Mouse (Mus musculus) forelimb bud, embryonic 11.5 days (tissue): ENCODE measurements around the gene Cnmd.
A peak's percentile ranks its signal among the peaks of the same experiment; 100 is the strongest.

Experiments
- DNase-seq: peaks from one replicate; pipeline ENCODE4 v3.0.0-alpha.2; 2012; ENCODE audit warnings: low read depth, low spot score

The Cnmd gene

GRCm38 (mm10) chr14:79645378-79645777, 16.6 kb downstream of the Cnmd start:
- no peak for DNase-seq

GRCm38 (mm10) chr14:79642063-79642462, 19.9 kb downstream of the Cnmd start:
- DNase-seq: no peak

- DNase-seq: no peak
These were observed 25.2 kb downstream of the Cnmd start for GRCm38 (mm10) chr14:79636814-79637213.

- DNase-seq: no peak
These were observed 28.8 kb downstream of the Cnmd start for GRCm38 (mm10) chr14:79633196-79633595.

- DNase-seq: no peak
These were observed 29.6 kb downstream of the Cnmd start for GRCm38 (mm10) chr14:79632330-79632729.

- no peak for DNase-seq
These were observed 40.8 kb downstream of the Cnmd start for GRCm38 (mm10) chr14:79621143-79621542.

- DNase-seq: no peak
These were observed 42.2 kb downstream of the Cnmd start for GRCm38 (mm10) chr14:79619802-79620201.

- peak; percentile 8 for DNase-seq
These were observed 44.7 kb downstream of the Cnmd start for GRCm38 (mm10) chr14:79617121-79617828.

- no peak for DNase-seq
These were observed 53.7 kb downstream of the Cnmd start for GRCm38 (mm10) chr14:79608286-79608685.

- no peak for DNase-seq
These were observed 54.6 kb downstream of the Cnmd start for GRCm38 (mm10) chr14:79607352-79607751.

GRCm38 (mm10) chr14:79606867-79607266, 55.1 kb downstream of the Cnmd start:
- no peak for DNase-seq

- DNase-seq: no peak
These were observed 55.6 kb downstream of the Cnmd start for GRCm38 (mm10) chr14:79606392-79606791.

- DNase-seq: no peak
These were observed 56.1 kb downstream of the Cnmd start for GRCm38 (mm10) chr14:79605881-79606280.

- no peak for DNase-seq
These were observed 65.4 kb downstream of the Cnmd start for GRCm38 (mm10) chr14:79596602-79597001.

- DNase-seq: no peak
These were observed 67.9 kb downstream of the Cnmd start for GRCm38 (mm10) chr14:79594069-79594468.

GRCm38 (mm10) chr14:79591611-79592010, 70.4 kb downstream of the Cnmd start:
- no peak for DNase-seq

- no peak for DNase-seq
These were observed 71.1 kb downstream of the Cnmd start for GRCm38 (mm10) chr14:79590916-79591315.

- no peak for DNase-seq
These were observed 72.6 kb downstream of the Cnmd start for GRCm38 (mm10) chr14:79589401-79589800.

- no peak for DNase-seq
These were observed 73.4 kb downstream of the Cnmd start for GRCm38 (mm10) chr14:79588534-79588951.

GRCm38 (mm10) chr14:79587852-79588229, 74.1 kb downstream of the Cnmd start:
- no peak for DNase-seq
